In genomic region chr8:114074122-114074521, GRCm38 (mm10) we compare ENCODE assay signal across 8 mouse cellular contexts. TPM values are rescaled to one million over a fixed set of nuclear protein-coding genes. Genes with fewer than 3 reads are reported as not detected.
DNase-seq lines count a peak whose midpoint lies in the region; ATAC-seq and TF ChIP-seq lines count a peak whose summit lies in the region.

No protein-coding gene starts in this region.

- no peaks in the 10 kb centered on the region for H3K36me3 ChIP-seq in spleen, adult 2 months (ENCODE audit: control insufficient read depth, insufficient read depth, low read length)
- no peaks in the 10 kb centered on the region for H3K36me3 ChIP-seq in liver, embryonic 14.5 days (replicated peaks; ENCODE audit: control insufficient read depth, insufficient read depth, low read depth)
- H3K36me3 ChIP-seq in forebrain, embryonic 10.5 days (replicated peaks) = no peaks in the 10 kb centered on the region

- no peak overlapping the region for H3K9ac ChIP-seq in liver, embryonic 14.5 days (replicated peaks)

- no peak overlapping the region for H3K27ac ChIP-seq in spleen, adult 2 months (ENCODE audit: insufficient read depth, low read length)
- no peak overlapping the region for H3K27ac ChIP-seq in liver, embryonic 14.5 days
- no peak overlapping the region for H3K27ac ChIP-seq in forebrain, embryonic 10.5 days

- no peaks in the 10 kb centered on the region for H3K9me3 ChIP-seq in liver, embryonic 14.5 days (ENCODE audit: control insufficient read depth, low read length)
- no peaks in the 10 kb centered on the region for H3K9me3 ChIP-seq in forebrain, embryonic 10.5 days

- no peaks in the 10 kb centered on the region for H3K4me1 ChIP-seq in spleen, adult 2 months (ENCODE audit: control insufficient read depth, insufficient read depth, insufficient read length)
- no peaks in the 10 kb centered on the region for H3K4me1 ChIP-seq in liver, embryonic 14.5 days (replicated peaks; ENCODE audit: control insufficient read depth in 2 of 2, insufficient read depth in 2 of 2, low read length in 1 of 2)
- H3K4me1 ChIP-seq in forebrain, embryonic 10.5 days = no peaks in the 10 kb centered on the region

- TF ChIP-seq EP300 in liver, embryonic 14.5 days (IDR thresholded peaks at IDR 0.05; ENCODE audit: low read depth) = no peak

- TF ChIP-seq POLR2A in spleen, adult 2 months (IDR thresholded peaks at IDR 0.05; ENCODE audit: low read depth, low read length) = no peak

- no peaks in the 10 kb centered on the region for H3K27me3 ChIP-seq in spleen, adult 2 months (ENCODE audit: control insufficient read depth, insufficient read depth, low read length)
- H3K27me3 ChIP-seq in liver, embryonic 14.5 days (ENCODE audit: control insufficient read depth, insufficient read depth, low read length) = no peaks in the 10 kb centered on the region
- H3K27me3 ChIP-seq in forebrain, embryonic 10.5 days (ENCODE audit: poor library complexity, severe bottlenecking) = no peaks in the 10 kb centered on the region

- H3K4me2 ChIP-seq in liver, embryonic 14.5 days (ENCODE audit: low read depth) = no peak overlapping the region

- H3K4me3 ChIP-seq in spleen, adult 2 months (ENCODE audit: extremely low read depth, insufficient read depth, insufficient read length) = no peak overlapping the region
- H3K4me3 ChIP-seq in liver, embryonic 14.5 days (ENCODE audit: insufficient read depth in 1 of 2, low read depth in 2 of 2, low read length in 2 of 2) = no peak overlapping the region
- no peak overlapping the region for H3K4me3 ChIP-seq in forebrain, embryonic 10.5 days

- no peak for ATAC-seq in liver, embryonic 14.5 days (ENCODE audit: insufficient read depth)

- WGBS in spleen, adult 2 months = 91% methylated on average over 2 of the region's 2 CpGs
- WGBS in liver, embryonic 14.5 days (ENCODE audit: insufficient replicate concordance) = 73% methylated on average over 2 of the region's 2 CpGs
- WGBS in forebrain, embryonic 10.5 days = 84% methylated on average over 2 of the region's 2 CpGs

- peak; percentile 2 to 8 for DNase-seq in heart, adult 18-20 months
- DNase-seq in heart, adult 9 months (ENCODE audit: low spot score in 2 of 2) = no peak
- no peak for DNase-seq in spleen, adult 2 months (ENCODE audit: low read depth in 1 of 2, low spot score in 2 of 2)
- DNase-seq in spleen, postnatal 36 days (ENCODE audit: low spot score in 2 of 2) = no peak
- DNase-seq in cerebellum, adult 8-10 months = peak; percentile 23
- no peak for DNase-seq in liver, embryonic 14.5 days (ENCODE audit: low read depth in 3 of 3, low spot score in 3 of 3)
- DNase-seq in frontal cortex, postnatal 14 days (ENCODE audit: low spot score in 2 of 2) = no peak
- no peak for DNase-seq in forebrain, embryonic 10.5 days (ENCODE audit: extremely low spot score, low spot score)

- TF ChIP-seq CTCF in spleen, adult 2 months (IDR thresholded peaks at IDR 0.05; ENCODE audit: extremely low read depth, insufficient read depth, insufficient read length, insufficient replicate concordance) = peak; percentile 13; the same call in 1 of the 2 replicates
- TF ChIP-seq CTCF in liver, embryonic 14.5 days (IDR thresholded peaks at IDR 0.05; ENCODE audit: low read depth) = peak; percentile 76

RNA-seq across cellular contexts. Expression of gene Nudt7, which starts 59.2 kb away (rescaled TPM):
- 10 to 100 TPM; 95.8 to 98.7 TPM for total RNA-seq in heart, adult 18-20 months (2021)
- 3.4 and 3.7 TPM in 2 replicates for polyA plus RNA-seq in spleen, adult 2 months (2012; rRNA removed)
- polyA plus RNA-seq in liver, embryonic 14.5 days (2012; rRNA removed) = 7.0 and 9.0 TPM in 2 replicates
- polyA plus RNA-seq in liver, embryonic 14.5 days (2014; fragmentation: Nextera tagmentation; extraction: Ambion mirVana) = 17.3 and 18.9 TPM in 2 replicates
- 11.3 and 13.1 TPM in 2 replicates for polyA plus RNA-seq in forebrain, embryonic 10.5 days (2016; fragmentation: Nextera tagmentation; extraction: Ambion mirVana)

Comparison
In these comparisons a context has a peak if more than half of its experiments do, and no peak if none do; other contexts are left out.
1. DNase-seq: peak in heart, adult 18-20 months (2 of 2) and cerebellum, adult 8-10 months (single experiment); none in heart, adult 9 months (0 of 2), spleen, adult 2 months (0 of 2), spleen, postnatal 36 days (0 of 2), liver, embryonic 14.5 days (0 of 3), frontal cortex, postnatal 14 days (0 of 2) and forebrain, embryonic 10.5 days (single experiment).